Mouse (Mus musculus) B cell, adult 62 days (primary cell): Measurements from ENCODE around the gene Pde6d. TPM values are rescaled to one million over a fixed set of nuclear protein-coding genes. Genes with fewer than 3 reads are reported as not detected.

Source experiments
- total RNA-seq: library from RNA; stranded (reverse); gene quantifications from 4 replicates; pipeline ENCODE4 v1.2.4, GENCODE M21; 2023

Gene Pde6d
- 18.1 to 24.4 TPM (median 21.1 TPM) in 4 replicates for total RNA-seq

GRCm38 (mm10) chr1:86582451-86583096 lies at the start of gene Pde6d, which contains the start of gene Cops7b:
Gene Pde6d, minus strand, starts transcription at chr1:86582629.
Gene Cops7b, plus strand, starts transcription at chr1:86582904.

GRCm38 (mm10) chr1:86526116-86526788 lies 56.2 kb downstream of the Pde6d start, which contains the start of gene Ptma:
Gene Ptma, plus strand, starts transcription at chr1:86526726.

Other genes with a start within 250 kb of the Pde6d start
- gene Ncl, start 223.2 kb downstream of the Pde6d start, total RNA-seq, result 523 to 570 TPM (median 562 TPM) in 4 replicates
- gene Nmur1, start 156.4 kb downstream of the Pde6d start, total RNA-seq, result not detected in 4 replicates
- gene Tex44, start 156.3 kb downstream of the Pde6d start, total RNA-seq, result not detected in 4 replicates
- gene Ptma, start 55.9 kb downstream of the Pde6d start, total RNA-seq, result 1,771 to 1,875 TPM (median 1,797 TPM) in 4 replicates
- 11.9 to 14.8 TPM (median 12.6 TPM) in 4 replicates for gene Cops7b, start 275 bp upstream of the Pde6d start, total RNA-seq
- not detected in 4 replicates for gene Nppc, start 87.9 kb upstream of the Pde6d start, total RNA-seq
- 28.5 to 29.5 TPM (median 29.0 TPM) in 4 replicates for gene Dis3l2, start 121.2 kb upstream of the Pde6d start, total RNA-seq